Mouse (Mus musculus): Measurements from ENCODE around the gene Enpp3. TPM values are rescaled to one million over a fixed set of nuclear protein-coding genes. Genes with fewer than 3 reads are reported as not detected.

Gene Enpp3
- polyA plus RNA-seq, 1 experiment from 2014 or later = 9.2 TPM

- WGBS = 85% methylated on average over 2 of the region's 2 CpGs
- H3K27ac ChIP-seq (replicated peaks; ENCODE audit: low read depth, low read length) = no peak overlapping the region
- H3K4me2 ChIP-seq (ENCODE audit: low read depth, low read length) = no peak overlapping the region
- H3K4me3 ChIP-seq (ENCODE audit: low read depth, low read length) = no peak overlapping the region
- no peaks in the 10 kb centered on the region for H3K36me3 ChIP-seq (replicated peaks; ENCODE audit: control insufficient read depth, insufficient read depth, low read depth, low read length)
- DNase-seq (ENCODE audit: low spot score) = no peak
- no peaks in the 10 kb centered on the region for H3K9me3 ChIP-seq (replicated peaks; ENCODE audit: control insufficient read depth, low read length)
- H3K9ac ChIP-seq (replicated peaks; ENCODE audit: low read length) = no peak overlapping the region
- H3K27me3 ChIP-seq (ENCODE audit: control insufficient read depth, insufficient read depth, low read length) = no peaks in the 10 kb centered on the region
- no peak for ATAC-seq (replicated peaks; ENCODE audit: insufficient number of reproducible peaks, low FRiP score, low TSS enrichment, low read depth)
- H3K4me1 ChIP-seq (ENCODE audit: control insufficient read depth, insufficient read depth, low read length) = no peaks in the 10 kb centered on the region
Observed at GRCm38 (mm10) chr10:24725197-24725596, 117.4 kb downstream of the Enpp3 start.

Other genes with a start within 250 kb of the Enpp3 start
- gene Ccn2, start 247.4 kb downstream of the Enpp3 start, polyA plus RNA-seq (2014; fragmentation: Nextera tagmentation; extraction: Ambion mirVana) = 3.1 and 3.7 TPM in 2 replicates
- 0.68 and 1.4 TPM in 2 replicates for gene Enpp1, start 130.7 kb downstream of the Enpp3 start, polyA plus RNA-seq (2014; fragmentation: Nextera tagmentation; extraction: Ambion mirVana)
- 31.4 and 35.6 TPM in 2 replicates for gene Med23, start 27.2 kb upstream of the Enpp3 start, polyA plus RNA-seq (2014; fragmentation: Nextera tagmentation; extraction: Ambion mirVana)
- gene Arg1, start 84.7 kb upstream of the Enpp3 start, polyA plus RNA-seq (2014; fragmentation: Nextera tagmentation; extraction: Ambion mirVana) = 8.6 and 9.1 TPM in 2 replicates